Comparison of ENCODE assay signal across 8 mouse cellular contexts in the genomic region with DNA sequence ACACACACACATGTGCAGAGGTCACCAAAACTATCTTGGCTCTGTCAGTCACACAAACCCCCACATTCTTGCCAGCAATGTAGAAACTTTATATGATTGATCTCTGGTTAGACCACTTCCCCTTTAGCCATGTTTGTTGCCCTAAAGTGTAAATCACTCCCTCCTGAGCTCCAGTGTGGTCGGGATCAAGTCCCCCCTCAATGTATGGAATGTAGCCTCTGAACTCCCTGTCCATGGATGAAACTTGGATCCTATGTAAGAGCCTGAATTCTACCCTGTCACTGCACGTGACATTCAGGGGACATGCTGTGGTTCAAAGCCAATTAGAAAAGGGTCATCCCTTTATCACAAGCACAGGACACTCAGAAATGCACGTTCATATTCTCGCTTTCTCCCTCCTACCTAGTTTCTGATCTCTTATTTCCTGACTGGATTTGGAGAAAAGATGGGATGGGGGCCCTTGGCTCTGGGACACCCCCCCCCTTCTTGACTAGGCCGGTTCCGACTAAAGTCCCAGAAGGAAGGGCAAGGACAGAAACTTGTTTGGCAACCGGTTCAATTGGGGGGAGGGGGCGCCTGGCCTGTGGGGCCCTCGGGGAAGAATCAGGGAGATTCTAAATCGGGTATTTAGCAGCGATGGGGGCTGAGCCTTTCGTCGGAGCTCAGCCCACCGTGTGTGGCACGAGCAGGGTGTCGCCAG. TPM values are rescaled to one million over a fixed set of nuclear protein-coding genes. Genes with fewer than 3 reads are reported as not detected.
DNase-seq lines count a peak whose midpoint lies in the region; ATAC-seq lines count a peak whose summit lies in the region.

No protein-coding gene starts in this region.

- ATAC-seq in heart, embryonic 14.5 days (ENCODE audit: insufficient number of reproducible peaks, insufficient read depth, low FRiP score, low read depth), result no peak
- no peak for ATAC-seq in hindbrain, embryonic 14.5 days (ENCODE audit: low FRiP score)
- no peak for ATAC-seq in midbrain, embryonic 11.5 days (ENCODE audit: low FRiP score)

- H3K27me3 ChIP-seq in heart, embryonic 14.5 days (ENCODE audit: control insufficient read depth, insufficient read depth, low read length), result peaks cover 17% of the 10 kb centered on the region
- peaks cover 9% of the 10 kb centered on the region for H3K27me3 ChIP-seq in hindbrain, embryonic 14.5 days (ENCODE audit: control insufficient read depth, insufficient read depth, low read length)
- H3K27me3 ChIP-seq in midbrain, embryonic 11.5 days (ENCODE audit: control insufficient read depth, insufficient read depth, low read length), result peaks cover 25% of the 10 kb centered on the region

- H3K36me3 ChIP-seq in heart, embryonic 14.5 days (ENCODE audit: control insufficient read depth, insufficient read depth, low read length), result peaks cover 27% of the 10 kb centered on the region
- H3K36me3 ChIP-seq in hindbrain, embryonic 14.5 days (replicated peaks; ENCODE audit: control insufficient read depth, insufficient read depth), result peaks cover 25% of the 10 kb centered on the region
- peaks cover 9% of the 10 kb centered on the region for H3K36me3 ChIP-seq in midbrain, embryonic 11.5 days (ENCODE audit: control insufficient read depth, insufficient read depth, low read length)

- peak overlapping the region; percentile 68 for H3K9ac ChIP-seq in heart, embryonic 14.5 days (ENCODE audit: low read length)
- H3K9ac ChIP-seq in hindbrain, embryonic 14.5 days, result peak overlapping the region; percentile 68
- peak overlapping the region; percentile 74 for H3K9ac ChIP-seq in midbrain, embryonic 11.5 days (ENCODE audit: low read length)

- peak overlapping the region; percentile 41 to 45 for H3K4me3 ChIP-seq in heart, embryonic 14.5 days (ENCODE audit: control insufficient read depth in 1 of 2, insufficient read depth in 1 of 2, low read depth in 1 of 2, low read length in 2 of 2)
- peak overlapping the region; percentile 43 for H3K4me3 ChIP-seq in hindbrain, embryonic 14.5 days (replicated peaks; ENCODE audit: low read length)
- peak overlapping the region; percentile 43 for H3K4me3 ChIP-seq in midbrain, embryonic 11.5 days (ENCODE audit: low read depth, low read length)

- intact Hi-C loops in gastrocnemius, postnatal 14 days (cut with DNase I; ENCODE audit: low total_unique reads), result no loop called here

- WGBS in heart, embryonic 14.5 days, result 10% methylated on average over 16 of the region's 16 CpGs
- 9% methylated on average over 16 of the region's 16 CpGs for WGBS in hindbrain, embryonic 14.5 days
- WGBS in midbrain, embryonic 11.5 days, result 8% methylated on average over 16 of the region's 16 CpGs

- H3K27ac ChIP-seq in heart, embryonic 14.5 days (replicated peaks in 1 of 2; ENCODE audit: control insufficient read depth in 1 of 2, insufficient read depth in 1 of 2, low read depth in 2 of 2, low read length in 2 of 2), result peak overlapping the region; percentile 69 to 80
- H3K27ac ChIP-seq in hindbrain, embryonic 14.5 days, result peak overlapping the region; percentile 68
- H3K27ac ChIP-seq in midbrain, embryonic 11.5 days (ENCODE audit: low read depth, low read length), result no peak overlapping the region

- peaks cover 18 to 23% of the 10 kb centered on the region in 2 experiments; a peak in 3 of 4 replicates for H3K4me1 ChIP-seq in heart, embryonic 14.5 days (ENCODE audit: control insufficient read depth in 2 of 2, insufficient read depth in 2 of 2, low read length in 2 of 2)
- H3K4me1 ChIP-seq in hindbrain, embryonic 14.5 days (replicated peaks; ENCODE audit: control insufficient read depth, insufficient read depth, low read length), result peaks cover 16% of the 10 kb centered on the region
- H3K4me1 ChIP-seq in midbrain, embryonic 11.5 days (ENCODE audit: control insufficient read depth, insufficient read depth, low read length), result peaks cover 11% of the 10 kb centered on the region

- H3K4me2 ChIP-seq in heart, embryonic 14.5 days (ENCODE audit: low read length), result peak overlapping the region; percentile 80
- H3K4me2 ChIP-seq in hindbrain, embryonic 14.5 days (replicated peaks), result peak overlapping the region; percentile 88
- H3K4me2 ChIP-seq in midbrain, embryonic 11.5 days, result peak overlapping the region; percentile 91

- no peak for DNase-seq in heart, adult 8-10 months (ENCODE audit: low spot score)
- peak; percentile 25 for DNase-seq in MEL-GATA-1-ER (ENCODE audit: extremely low read depth, low read depth)
- no peak for DNase-seq in hindbrain, embryonic 14.5 days (ENCODE audit: low spot score)
- peak; percentile 84 for DNase-seq in midbrain, embryonic 11.5 days (ENCODE audit: low spot score, missing footprints)
- DNase-seq in spleen, postnatal 14 days (ENCODE audit: low spot score in 2 of 2), result no peak
- DNase-seq in adrenal gland, postnatal 10 days, result no peak
- no peak for DNase-seq in gastrocnemius, postnatal 14 days

- H3K9me3 ChIP-seq in heart, embryonic 14.5 days (ENCODE audit: control insufficient read depth, low read length), result peaks cover 11% of the 10 kb centered on the region
- H3K9me3 ChIP-seq in hindbrain, embryonic 14.5 days (ENCODE audit: control insufficient read depth, low read length), result 0 out of 2 replicates have a peak, but pooled peaks cover 3% of the 10 kb centered on the region
- peaks cover 6% of the 10 kb centered on the region; the same call in 1 of the 2 replicates for H3K9me3 ChIP-seq in midbrain, embryonic 11.5 days (ENCODE audit: control insufficient read depth, low read length)

RNA-seq across cellular contexts. Expression of a gene that starts 17.7 kb away (rescaled TPM):
- 58.1 and 61.6 TPM in 2 replicates for polyA plus RNA-seq in heart, embryonic 14.5 days (2014; fragmentation: Nextera tagmentation; extraction: Ambion mirVana)
- total RNA-seq in heart, adult 8-10 months (2022), result 10 to 100 TPM; 38.4 to 41.5 (median 39.9) TPM
- 62.4 and 66.0 TPM in 2 replicates for polyA plus RNA-seq in hindbrain, embryonic 14.5 days (2014; fragmentation: Nextera tagmentation; extraction: Ambion mirVana)
- polyA plus RNA-seq in midbrain, embryonic 11.5 days (2014; fragmentation: Nextera tagmentation; extraction: Ambion mirVana), result 39.5 and 42.8 TPM in 2 replicates
- 10 to 100 TPM; 56.3 to 58.9 TPM for total RNA-seq in adrenal gland, postnatal 10 days (2021)
- 10 to 100 TPM; 35.6 to 39.3 TPM for total RNA-seq in gastrocnemius, postnatal 14 days (2021)

RNA-seq across cellular contexts. Expression of a gene that starts 31.1 kb away (rescaled TPM):
- polyA plus RNA-seq in heart, embryonic 14.5 days (2014; fragmentation: Nextera tagmentation; extraction: Ambion mirVana), result 1.4 and 1.5 TPM in 2 replicates
- total RNA-seq in heart, adult 8-10 months (2022), result 1 to 10 TPM; 1.1 to 1.4 (median 1.2) TPM
- polyA plus RNA-seq in hindbrain, embryonic 14.5 days (2014; fragmentation: Nextera tagmentation; extraction: Ambion mirVana), result 5.2 and 5.7 TPM in 2 replicates
- polyA plus RNA-seq in midbrain, embryonic 11.5 days (2014; fragmentation: Nextera tagmentation; extraction: Ambion mirVana), result 3.2 and 3.6 TPM in 2 replicates
- 1 to 10 TPM; 3.9 to 4.2 TPM for total RNA-seq in adrenal gland, postnatal 10 days (2021)
- total RNA-seq in gastrocnemius, postnatal 14 days (2021), result under 1 TPM; 0.59 to 0.82 TPM

RNA-seq across cellular contexts. Expression of a gene that starts 36.6 kb away (rescaled TPM):
- polyA plus RNA-seq in heart, embryonic 14.5 days (2014; fragmentation: Nextera tagmentation; extraction: Ambion mirVana), result 199 and 201 TPM in 2 replicates
- total RNA-seq in heart, adult 8-10 months (2022), result 10 to 100 TPM; 57.7 to 65.1 (median 62.6) TPM
- 243 and 246 TPM in 2 replicates for polyA plus RNA-seq in hindbrain, embryonic 14.5 days (2014; fragmentation: Nextera tagmentation; extraction: Ambion mirVana)
- 224 and 234 TPM in 2 replicates for polyA plus RNA-seq in midbrain, embryonic 11.5 days (2014; fragmentation: Nextera tagmentation; extraction: Ambion mirVana)
- 100 to 1,000 TPM; 233 to 245 TPM for total RNA-seq in adrenal gland, postnatal 10 days (2021)
- 10 to 100 TPM; 40.5 to 43.3 TPM for total RNA-seq in gastrocnemius, postnatal 14 days (2021)

RNA-seq across cellular contexts. Expression of a gene that starts 43.0 kb away (rescaled TPM):
- 0.38 and 0.89 TPM in 2 replicates for polyA plus RNA-seq in heart, embryonic 14.5 days (2014; fragmentation: Nextera tagmentation; extraction: Ambion mirVana)
- total RNA-seq in heart, adult 8-10 months (2022), result 1 to 10 TPM in 1 of 4 experiments, under 1 TPM in 3; 0.49 to 1.4 (median 0.57) TPM
- polyA plus RNA-seq in hindbrain, embryonic 14.5 days (2014; fragmentation: Nextera tagmentation; extraction: Ambion mirVana), result 16.6 and 16.7 TPM in 2 replicates
- 5.4 and 6.5 TPM in 2 replicates for polyA plus RNA-seq in midbrain, embryonic 11.5 days (2014; fragmentation: Nextera tagmentation; extraction: Ambion mirVana)
- 1 to 10 TPM; 3.8 to 7.1 TPM for total RNA-seq in adrenal gland, postnatal 10 days (2021)
- total RNA-seq in gastrocnemius, postnatal 14 days (2021), result under 1 TPM; 0.18 to 0.20 TPM

RNA-seq across cellular contexts. Expression of a gene that starts 47.5 kb away (rescaled TPM):
- 5.9 and 6.3 TPM in 2 replicates for polyA plus RNA-seq in heart, embryonic 14.5 days (2014; fragmentation: Nextera tagmentation; extraction: Ambion mirVana)
- 10 to 100 TPM in 1 of 4 experiments, 1 to 10 TPM in 3; 6.4 to 10.3 (median 7.6) TPM for total RNA-seq in heart, adult 8-10 months (2022)
- polyA plus RNA-seq in hindbrain, embryonic 14.5 days (2014; fragmentation: Nextera tagmentation; extraction: Ambion mirVana), result 5.4 TPM in 2 replicates
- polyA plus RNA-seq in midbrain, embryonic 11.5 days (2014; fragmentation: Nextera tagmentation; extraction: Ambion mirVana), result 1.3 and 1.7 TPM in 2 replicates
- total RNA-seq in adrenal gland, postnatal 10 days (2021), result 10 to 100 TPM; 18.5 to 25.9 TPM
- 1 to 10 TPM; 2.6 to 2.8 TPM for total RNA-seq in gastrocnemius, postnatal 14 days (2021)

Comparison
In these comparisons a context has a peak if more than half of its experiments do, and no peak if none do; other contexts are left out.
1. DNase-seq: peak in MEL-GATA-1-ER (single experiment) and midbrain, embryonic 11.5 days (single experiment); none in heart, adult 8-10 months (single experiment), hindbrain, embryonic 14.5 days (single experiment), spleen, postnatal 14 days (0 of 2), adrenal gland, postnatal 10 days (single experiment) and gastrocnemius, postnatal 14 days (single experiment).
2. Peak in every context shown above with its lines, with median percentiles within 50 percentile points of each other: H3K4me2 ChIP-seq, H3K4me3 ChIP-seq and H3K9ac ChIP-seq.